ENCODE assay signal across 8 mouse cellular contexts in genomic region chr15:12739277-12740247, GRCm38 (mm10). TPM values are rescaled to one million over a fixed set of nuclear protein-coding genes. Genes with fewer than 3 reads are reported as not detected.
DNase-seq lines count a peak whose midpoint lies in the region; ATAC-seq lines count a peak whose summit lies in the region.

Pdzd2 (minus strand) TSS chr15:12739924.

- peak within 1 kb of the TSS; percentile 64 for H3K9ac ChIP-seq in embryonic facial prominence, embryonic 11.5 days (replicated peaks; ENCODE audit: low read length)
- peak within 1 kb of the TSS; percentile 42 for H3K9ac ChIP-seq in intestine, embryonic 15.5 days

- no peaks in the 10 kb centered on the region for H3K9me3 ChIP-seq in embryonic facial prominence, embryonic 11.5 days (replicated peaks; ENCODE audit: control insufficient read depth, low read length)
- no peaks in the 10 kb centered on the region for H3K9me3 ChIP-seq in intestine, embryonic 15.5 days

- WGBS in embryonic facial prominence, embryonic 11.5 days, result under 1% methylated on average over 79 of the region's 83 CpGs
- under 1% methylated on average over 82 of the region's 83 CpGs for WGBS in intestine, embryonic 15.5 days

- peak; percentile 97 for ATAC-seq in embryonic facial prominence, embryonic 11.5 days (replicated peaks; ENCODE audit: insufficient number of reproducible peaks, low FRiP score, low TSS enrichment, low read depth)
- ATAC-seq in intestine, embryonic 15.5 days, result peak; percentile 99
- peak; percentile 72 for ATAC-seq in megakaryocyte progenitor cell, adult 5-6 weeks (replicated peaks; ENCODE audit: poor library complexity)

- intact Hi-C loops in left cerebral cortex, postnatal 10 days (cut with DNase I), result loop anchor here (2.0 to 5.0 kb wide), 3 partner anchors 42 to 153 kb away; no protein-coding TSS in a partner anchor

- peak within 1 kb of the TSS; percentile 94 for H3K4me2 ChIP-seq in embryonic facial prominence, embryonic 11.5 days (ENCODE audit: low read depth, low read length)
- peak within 1 kb of the TSS; percentile 91 for H3K4me2 ChIP-seq in intestine, embryonic 15.5 days (replicated peaks)

- peak within 1 kb of the TSS; percentile 62 for H3K4me3 ChIP-seq in embryonic facial prominence, embryonic 11.5 days (ENCODE audit: low read depth, low read length)
- H3K4me3 ChIP-seq in intestine, embryonic 15.5 days (replicated peaks), result peak within 1 kb of the TSS; percentile 63

- H3K27ac ChIP-seq in embryonic facial prominence, embryonic 11.5 days (replicated peaks; ENCODE audit: low read depth, low read length), result no peak within 1 kb of the TSS
- no peak within 1 kb of the TSS for H3K27ac ChIP-seq in intestine, embryonic 15.5 days

- peaks cover 10% of the 10 kb centered on the region; the same call in 1 of the 2 replicates for H3K27me3 ChIP-seq in embryonic facial prominence, embryonic 11.5 days (ENCODE audit: control insufficient read depth, insufficient read depth, low read length)
- H3K27me3 ChIP-seq in intestine, embryonic 15.5 days (replicated peaks), result peaks cover 27% of the 10 kb centered on the region

- no peaks in the 10 kb centered on the region for H3K36me3 ChIP-seq in embryonic facial prominence, embryonic 11.5 days (replicated peaks; ENCODE audit: control insufficient read depth, insufficient read depth, low read depth, low read length)
- H3K36me3 ChIP-seq in intestine, embryonic 15.5 days, result no peaks in the 10 kb centered on the region

- H3K4me1 ChIP-seq in embryonic facial prominence, embryonic 11.5 days (ENCODE audit: control insufficient read depth, insufficient read depth, low read length), result no peaks in the 10 kb centered on the region
- H3K4me1 ChIP-seq in intestine, embryonic 15.5 days (replicated peaks), result peaks cover 10% of the 10 kb centered on the region

- DNase-seq in adrenal gland, postnatal 25 days, result peak; percentile 94
- DNase-seq in embryonic facial prominence, embryonic 11.5 days (ENCODE audit: low spot score), result peak; percentile 98
- DNase-seq in gonadal fat pad, adult 2 months (ENCODE audit: low read depth), result no peak
- peak; percentile 97 for DNase-seq in left cerebral cortex, postnatal 10 days (ENCODE audit: extremely low spot score in 1 of 2, low spot score in 2 of 2)
- peak; percentile 96 for DNase-seq in right cerebral cortex, postnatal 4 days
- peak; percentile 93 for DNase-seq in urinary bladder, postnatal 4 days (ENCODE audit: low spot score in 2 of 2)

RNA-seq across cellular contexts. Expression of gene Pdzd2, which starts in this region (rescaled TPM):
- total RNA-seq in adrenal gland, postnatal 25 days (2021), result 11.3 and 14.4 TPM in 2 replicates
- 3.4 and 3.9 TPM in 2 replicates for polyA plus RNA-seq in embryonic facial prominence, embryonic 11.5 days (2014; fragmentation: Nextera tagmentation; extraction: Ambion mirVana)
- polyA plus RNA-seq in gonadal fat pad, adult 2 months (2012; rRNA removed), result 17.6 and 23.9 TPM in 2 replicates
- 13.7 and 14.3 TPM in 2 replicates for polyA plus RNA-seq in intestine, embryonic 15.5 days (2015; fragmentation: Nextera tagmentation; extraction: Ambion mirVana)
- total RNA-seq in left cerebral cortex, postnatal 10 days (2021), result 100 to 1,000 TPM; 106 to 114 TPM
- total RNA-seq in megakaryocyte progenitor cell, adult 5-6 weeks (2015), result 0.22 and 0.27 TPM in 2 replicates
- total RNA-seq in megakaryocyte progenitor cell, adult 5-6 weeks (2017), result 0.10 TPM in 1 of 2 replicates, not detected in the other

Comparison
In these comparisons a context has a peak if more than half of its experiments do, and no peak if none do; other contexts are left out.
1. Peak in ATAC-seq in megakaryocyte progenitor cell, adult 5-6 weeks; RNA of the gene not detected or under 1 TPM.